Mouse (Mus musculus) testis, postnatal 14 days (tissue): Measurements from ENCODE around the gene Pappa.
A peak's percentile ranks its signal among the peaks of the same experiment; 100 is the strongest.

ENCODE experiments used
- DNase-seq: peaks from one replicate; pipeline ENCODE4 v3.0.0; 2021; ENCODE audit warnings: low spot score

Gene Pappa

GRCm38 (mm10) chr4:65166288-65166835, 42.4 kb downstream of the Pappa start:
- no peak for DNase-seq

GRCm38 (mm10) chr4:65174505-65174904, 50.5 kb downstream of the Pappa start:
- no peak for DNase-seq

- DNase-seq, result no peak
Observed at GRCm38 (mm10) chr4:65178146-65178545, 54.2 kb downstream of the Pappa start.

- DNase-seq, result no peak
Observed at GRCm38 (mm10) chr4:65187236-65187635, 63.3 kb downstream of the Pappa start.

- no peak for DNase-seq
Observed at GRCm38 (mm10) chr4:65187716-65188115, 63.7 kb downstream of the Pappa start.

GRCm38 (mm10) chr4:65188921-65189485, 65.0 kb downstream of the Pappa start:
- no peak for DNase-seq

GRCm38 (mm10) chr4:65192810-65193209, 68.8 kb downstream of the Pappa start:
- DNase-seq, result no peak

- no peak for DNase-seq
Observed at GRCm38 (mm10) chr4:65195971-65196370, 72.0 kb downstream of the Pappa start.

- DNase-seq, result no peak
Observed at GRCm38 (mm10) chr4:65203666-65204065, 79.7 kb downstream of the Pappa start.

GRCm38 (mm10) chr4:65205446-65205845, 81.5 kb downstream of the Pappa start:
- no peak for DNase-seq

- DNase-seq, result no peak
Observed at GRCm38 (mm10) chr4:65209369-65210015, 85.5 kb downstream of the Pappa start.

- DNase-seq, result no peak
Observed at GRCm38 (mm10) chr4:65216682-65217081, 92.7 kb downstream of the Pappa start.

- no peak for DNase-seq
Observed at GRCm38 (mm10) chr4:65217651-65218364, 93.8 kb downstream of the Pappa start.

- no peak for DNase-seq
Observed at GRCm38 (mm10) chr4:65223901-65224300, 99.9 kb downstream of the Pappa start.

- no peak for DNase-seq
Observed at GRCm38 (mm10) chr4:65238540-65238998, 114.6 kb downstream of the Pappa start.

- DNase-seq, result peak; percentile 48
Observed at GRCm38 (mm10) chr4:65242434-65242931, 118.5 kb downstream of the Pappa start.

- peak; percentile 7 for DNase-seq
Observed at GRCm38 (mm10) chr4:65243245-65243644, 119.3 kb downstream of the Pappa start.

- no peak for DNase-seq
Observed at GRCm38 (mm10) chr4:65245015-65245414, 121.0 kb downstream of the Pappa start.

- no peak for DNase-seq
Observed at GRCm38 (mm10) chr4:65245440-65245839, 121.5 kb downstream of the Pappa start.

GRCm38 (mm10) chr4:65252193-65252592, 128.2 kb downstream of the Pappa start:
- DNase-seq, result no peak

- DNase-seq, result no peak
Observed at GRCm38 (mm10) chr4:65254073-65254472, 130.1 kb downstream of the Pappa start.

- no peak for DNase-seq
Observed at GRCm38 (mm10) chr4:65267066-65267465, 143.1 kb downstream of the Pappa start.

- peak; percentile 55 for DNase-seq
Observed at GRCm38 (mm10) chr4:65269996-65270395, 146.0 kb downstream of the Pappa start.
